Mouse (Mus musculus) CD4-positive, CD25-positive, alpha-beta regulatory T cell, adult 2 months (primary cell): Measurements from ENCODE around the gene Olfr1269.

Source experiments
- DNase-seq: peaks from one replicate; pipeline ENCODE4 v3.0.0-alpha.2; 2012; ENCODE audit warnings: low read depth, low spot score

The Olfr1269 gene

GRCm38 (mm10) chr2:90121312-90121711 is at the start of gene Olfr1269:
Gene Olfr1269, minus strand, starts transcription at chr2:90121412.
- no peak for DNase-seq

GRCm38 (mm10) chr2:90153916-90154315 is 32.7 kb upstream of the Olfr1269 start:
- DNase-seq = no peak

GRCm38 (mm10) chr2:90152991-90153390 is 31.8 kb upstream of the Olfr1269 start, which contains the start of gene Olfr1270:
Gene Olfr1270, minus strand, starts transcription at chr2:90153091.
- DNase-seq = no peak

DNA sequence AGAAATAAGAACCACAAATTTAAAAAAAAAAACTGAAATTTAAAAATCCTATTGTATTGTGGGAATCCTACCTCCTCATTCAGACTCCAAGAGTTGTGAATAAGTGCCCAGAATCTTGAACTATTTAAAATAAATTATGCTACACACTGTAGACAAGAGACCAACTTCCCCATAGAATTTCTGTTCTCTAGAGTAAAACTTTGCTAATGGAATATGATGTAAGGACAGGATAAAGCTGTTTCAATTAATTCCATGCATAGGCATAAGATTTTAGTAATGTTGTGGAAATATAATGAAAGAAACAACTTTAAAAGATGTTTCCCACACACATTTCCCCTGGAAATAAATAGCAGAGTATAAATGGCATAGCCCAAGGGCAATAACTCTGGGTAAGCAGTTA is 21.0 kb upstream of the Olfr1269 start, which contains the start of gene Olfr32:
Gene Olfr32, minus strand, starts transcription at position 101 of the 400 bp plus-strand sequence.
- DNase-seq = no peak

- DNase-seq = no peak
Measured at GRCm38 (mm10) chr2:90070065-90070464, 51.1 kb downstream of the Olfr1269 start.
